Mouse (Mus musculus) left cerebral cortex, adult 8-10 months (tissue): ENCODE measurements around the gene Mpped2. TPM values are rescaled to one million over a fixed set of nuclear protein-coding genes. Genes with fewer than 3 reads are reported as not detected.

ENCODE experiments used
- DNase-seq, 2 experiments: peaks; one replicate each; pipeline ENCODE4 v3.0.0; 2022; ENCODE audit warnings: low spot score in 2 of 2
- total RNA-seq, 4 experiments: library from RNA; stranded (reverse); gene quantifications; 2 replicates each; pipeline ENCODE4 v1.2.4; 2022

Gene Mpped2
- total RNA-seq, 4 experiments from 2014 or later = 33.2 to 42.3 (median 39.0) TPM

DNA sequence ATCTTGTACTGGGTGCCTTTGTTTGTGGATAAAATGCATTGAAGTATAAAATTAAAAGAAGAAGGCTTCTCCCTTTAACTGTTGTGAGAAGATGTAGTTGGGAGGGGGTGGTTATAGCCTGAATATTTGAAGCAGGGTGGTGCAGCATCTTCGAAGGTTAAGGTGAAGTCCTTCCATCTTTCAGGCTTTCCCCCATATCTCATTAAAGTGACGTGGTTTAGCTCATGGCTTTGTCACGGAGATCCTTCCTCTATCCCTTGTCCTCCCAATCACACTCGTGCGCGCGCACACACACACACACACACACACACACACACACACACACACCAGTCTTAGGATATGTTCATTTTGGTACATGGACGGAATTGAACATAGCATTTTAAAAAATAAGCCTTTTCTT is 3.3 kb downstream of the Mpped2 start:
- no peak for DNase-seq

DNA sequence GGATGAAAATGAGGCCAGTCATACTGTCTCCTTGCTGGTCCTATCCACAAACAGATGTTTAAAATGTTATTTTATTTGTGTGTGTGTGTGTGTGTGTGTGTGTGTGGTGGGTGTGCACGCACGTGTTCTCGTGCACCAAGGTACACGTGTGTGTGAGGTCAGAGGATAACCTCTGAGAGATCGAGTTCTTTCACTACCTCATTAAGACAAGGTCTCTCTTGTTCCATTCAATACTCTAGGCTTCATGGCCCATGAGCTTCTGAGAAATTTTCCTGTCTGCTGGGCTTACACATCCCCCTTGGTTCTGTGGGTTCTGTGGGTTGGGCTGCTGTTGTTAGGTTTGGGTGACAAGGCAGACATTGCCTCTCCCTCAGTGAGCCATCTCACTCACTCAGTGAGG is 12.6 kb downstream of the Mpped2 start:
- DNase-seq = no peak

DNA sequence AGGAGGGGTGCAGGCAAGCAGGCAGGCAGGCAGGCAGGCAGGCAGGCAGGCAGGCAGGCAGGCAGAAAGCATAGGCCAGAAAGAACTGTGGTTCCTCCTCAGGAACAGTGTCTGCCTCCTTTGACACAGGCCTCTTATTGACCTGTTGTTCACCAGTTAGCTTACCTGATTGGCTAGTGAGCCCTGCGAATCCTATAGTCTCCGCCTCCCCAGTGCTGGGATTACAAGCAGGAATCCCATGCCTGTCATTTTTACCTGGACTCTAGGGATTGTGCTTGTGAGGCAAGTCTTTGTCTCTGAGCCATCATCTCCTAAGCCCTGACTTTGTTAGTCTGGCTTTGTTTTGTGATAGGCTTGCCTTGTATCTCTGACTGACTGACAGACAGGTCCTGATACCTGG is 14.1 kb downstream of the Mpped2 start:
- no peak for DNase-seq

DNA sequence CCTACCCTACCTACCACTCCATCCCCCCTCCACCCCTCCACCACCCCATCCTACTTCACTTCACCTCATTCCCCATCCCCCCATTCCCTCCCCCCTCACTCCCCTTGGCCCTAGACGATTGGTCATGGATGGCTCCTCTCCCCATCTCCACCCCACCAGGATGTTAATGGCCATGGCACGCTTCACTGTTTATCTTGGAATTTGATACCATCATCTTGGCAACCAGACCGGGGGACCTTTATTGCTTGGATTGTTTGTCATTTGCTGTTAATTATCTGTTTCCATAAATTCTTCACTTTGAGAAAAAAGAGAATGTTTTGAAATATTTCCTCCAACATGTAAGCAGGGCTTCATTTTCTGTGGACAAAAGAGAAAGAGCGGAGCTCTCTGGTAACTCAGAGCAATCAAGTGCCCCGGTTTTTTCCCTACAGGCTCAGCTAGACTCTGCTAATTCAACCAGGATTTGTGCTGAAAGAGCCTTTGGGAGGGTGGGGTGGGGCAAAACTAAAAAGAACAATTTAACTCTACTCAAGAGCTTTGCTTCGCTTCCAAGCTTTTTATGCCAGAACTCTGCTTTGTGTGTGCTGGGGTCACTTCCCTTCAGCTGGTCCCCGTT is 17.9 kb downstream of the Mpped2 start:
- DNase-seq = no peak

DNA sequence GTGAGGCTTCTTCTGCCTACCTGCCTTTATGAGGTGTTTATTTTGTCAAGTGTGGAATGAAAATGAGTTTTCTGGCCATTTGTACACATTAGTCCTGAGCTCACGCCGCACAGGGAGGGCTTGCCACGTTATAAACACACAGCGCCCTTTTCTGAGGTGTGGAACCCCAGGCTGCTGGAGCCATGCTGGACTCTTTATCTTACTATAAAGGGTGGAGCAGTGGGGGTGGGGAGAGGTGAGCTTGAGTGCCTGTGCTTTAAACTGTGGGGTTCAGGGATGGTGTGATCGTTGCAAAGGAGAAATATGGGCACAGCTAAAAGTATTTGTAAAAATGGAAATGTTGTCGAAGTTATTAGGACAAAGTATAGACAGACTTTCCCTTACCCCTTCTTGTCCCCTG is 18.4 kb downstream of the Mpped2 start:
- no peak for DNase-seq

DNA sequence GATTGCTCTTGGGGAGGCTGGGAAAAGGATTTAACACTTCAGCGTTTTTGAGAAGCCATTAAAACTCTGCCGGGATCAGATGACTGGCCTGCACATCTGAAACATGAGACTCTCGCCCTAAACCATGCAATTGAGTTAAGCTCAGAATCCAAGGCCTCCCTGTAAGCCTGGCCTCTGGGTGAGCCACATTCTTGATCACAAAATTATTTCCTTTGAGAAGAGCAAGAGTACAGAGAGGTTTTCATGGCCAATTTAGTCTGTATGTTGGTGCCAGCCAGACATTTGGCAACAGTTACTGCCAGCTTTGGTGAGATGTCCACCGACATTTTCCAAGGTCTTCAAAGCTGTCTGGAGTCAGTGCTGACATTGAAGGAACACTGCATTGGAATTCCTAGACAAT is 20.1 kb downstream of the Mpped2 start:
- no peak for DNase-seq

DNA sequence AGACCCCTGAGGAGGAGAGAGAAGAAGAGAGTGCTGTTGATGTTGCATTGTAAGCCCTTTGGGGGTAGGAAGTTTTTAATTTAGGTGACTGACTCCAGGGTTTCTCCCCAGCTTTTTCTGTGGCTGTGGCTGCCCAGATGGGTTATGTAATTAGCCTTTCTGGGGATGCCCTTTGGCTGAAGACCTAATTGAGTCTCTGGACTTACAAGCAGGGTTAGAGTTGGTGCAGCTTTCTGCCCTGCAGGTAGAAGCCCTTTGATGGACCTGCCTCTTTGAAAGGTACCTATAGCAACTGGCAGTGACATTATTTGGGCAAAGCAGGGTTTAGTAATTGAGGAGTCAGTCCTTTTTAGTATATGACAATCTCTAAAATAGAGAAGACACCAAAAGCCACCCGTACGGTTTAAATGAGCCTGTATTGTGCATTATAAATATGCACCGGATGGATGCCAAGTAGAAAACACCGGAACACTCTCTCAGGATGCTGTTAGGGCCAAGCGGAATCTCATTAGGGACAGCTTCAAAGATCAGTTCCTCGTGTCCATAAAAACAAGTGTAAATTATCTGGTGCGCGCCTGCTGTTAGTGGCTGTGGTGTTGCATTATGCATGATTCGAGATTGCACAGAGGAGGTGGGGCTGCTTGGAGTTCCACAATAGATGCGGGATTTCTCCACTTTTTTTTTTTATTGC is 22.8 kb downstream of the Mpped2 start:
- DNase-seq = peak in 1 of 2 experiments; percentile 18

DNA sequence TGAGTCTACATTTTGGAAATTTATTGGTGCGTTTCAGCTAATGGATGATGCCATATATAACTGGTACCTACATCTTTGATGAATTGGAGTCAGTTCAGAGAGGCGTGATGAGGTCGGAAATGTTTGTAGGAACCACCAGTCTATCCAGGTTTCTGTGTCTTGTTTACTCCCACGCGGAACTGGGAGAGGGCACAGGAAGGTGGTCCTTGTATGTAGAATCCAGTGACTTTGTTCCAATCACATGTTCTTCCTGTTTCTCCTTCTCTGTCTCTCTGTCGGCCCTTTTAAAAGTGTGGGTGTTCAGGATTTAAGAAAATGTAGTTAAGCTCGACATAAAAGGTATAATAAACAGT is 23.3 kb downstream of the Mpped2 start:
- no peak for DNase-seq

DNA sequence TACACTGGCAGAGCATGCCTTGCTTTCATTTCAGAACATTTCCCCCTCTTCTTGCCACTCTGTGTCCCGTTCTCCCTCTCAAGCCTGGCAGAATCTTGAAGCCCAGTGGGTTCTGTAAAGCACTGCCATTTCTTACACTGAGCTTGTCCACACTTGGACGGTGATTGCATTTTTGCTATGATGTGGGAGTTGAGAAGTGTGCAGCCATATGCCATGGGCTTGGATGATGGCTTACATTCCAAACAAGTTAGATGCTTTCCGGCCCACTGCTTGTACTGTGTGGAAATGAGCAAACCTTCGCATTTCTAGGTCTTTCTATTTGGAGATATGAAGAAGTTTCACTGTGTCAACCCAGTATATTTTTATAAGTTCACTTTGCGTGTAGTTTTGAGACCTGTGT is 25.8 kb downstream of the Mpped2 start:
- peak in 1 of 2 experiments; percentile 70 for DNase-seq

DNA sequence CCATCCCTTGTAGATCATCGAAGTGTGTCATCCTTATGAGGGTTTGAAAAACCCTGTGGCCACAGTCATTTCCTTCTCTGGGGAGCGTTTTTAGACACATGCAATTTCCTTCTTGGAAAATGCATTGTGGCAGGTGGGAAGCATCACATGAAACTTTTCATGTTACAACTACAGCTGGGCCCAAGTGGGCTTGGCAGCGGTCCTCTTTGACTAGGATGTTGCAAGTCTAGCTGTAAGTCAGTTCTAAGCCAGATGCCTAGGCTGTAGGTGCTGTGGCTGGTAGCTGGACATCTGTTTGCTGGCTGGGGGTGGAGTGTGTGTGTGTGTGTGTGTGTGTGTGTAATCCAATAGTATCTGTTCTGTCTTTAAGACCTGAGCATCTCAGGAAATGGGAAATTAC is 26.4 kb downstream of the Mpped2 start:
- DNase-seq = peak in 1 of 2 experiments; percentile 50

DNA sequence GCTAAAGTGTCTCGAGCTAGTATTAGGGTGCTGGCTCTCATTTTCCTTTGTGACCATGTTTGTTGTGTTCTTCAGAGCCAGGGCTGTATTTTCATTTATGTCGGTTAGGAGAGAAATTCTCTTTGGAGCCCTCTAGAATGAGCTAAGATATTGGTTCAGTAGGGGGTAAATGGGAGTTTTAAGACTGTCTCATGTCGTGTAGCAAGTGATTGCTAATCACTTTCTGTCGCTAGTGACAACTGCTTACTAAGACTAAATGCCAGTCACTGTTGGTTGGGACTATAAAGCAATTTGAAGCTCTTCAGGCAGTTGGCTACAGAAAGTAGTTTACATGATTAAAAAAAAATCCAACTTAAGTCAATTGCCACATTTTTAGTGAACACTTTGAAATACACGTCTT is 27.6 kb downstream of the Mpped2 start:
- no peak for DNase-seq

DNA sequence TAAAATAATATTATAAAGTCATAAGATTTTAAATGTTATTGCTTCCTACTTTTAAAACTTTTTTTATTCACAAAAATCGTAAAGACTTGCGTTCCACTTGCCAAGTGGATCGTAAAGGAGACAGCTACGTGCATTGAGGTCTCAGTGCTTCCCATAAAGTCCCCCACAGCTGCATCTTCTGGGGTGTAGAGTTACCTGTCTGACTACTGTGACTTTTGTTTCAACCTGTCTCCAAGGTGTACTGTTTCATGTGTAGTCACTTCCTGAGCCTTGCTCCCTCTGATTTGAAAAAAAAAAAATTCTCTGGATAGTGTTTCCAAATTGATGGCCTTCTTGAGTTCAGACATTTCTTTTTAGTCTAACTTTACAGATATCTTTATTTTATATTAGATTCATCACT is 29.0 kb downstream of the Mpped2 start:
- no peak for DNase-seq

DNA sequence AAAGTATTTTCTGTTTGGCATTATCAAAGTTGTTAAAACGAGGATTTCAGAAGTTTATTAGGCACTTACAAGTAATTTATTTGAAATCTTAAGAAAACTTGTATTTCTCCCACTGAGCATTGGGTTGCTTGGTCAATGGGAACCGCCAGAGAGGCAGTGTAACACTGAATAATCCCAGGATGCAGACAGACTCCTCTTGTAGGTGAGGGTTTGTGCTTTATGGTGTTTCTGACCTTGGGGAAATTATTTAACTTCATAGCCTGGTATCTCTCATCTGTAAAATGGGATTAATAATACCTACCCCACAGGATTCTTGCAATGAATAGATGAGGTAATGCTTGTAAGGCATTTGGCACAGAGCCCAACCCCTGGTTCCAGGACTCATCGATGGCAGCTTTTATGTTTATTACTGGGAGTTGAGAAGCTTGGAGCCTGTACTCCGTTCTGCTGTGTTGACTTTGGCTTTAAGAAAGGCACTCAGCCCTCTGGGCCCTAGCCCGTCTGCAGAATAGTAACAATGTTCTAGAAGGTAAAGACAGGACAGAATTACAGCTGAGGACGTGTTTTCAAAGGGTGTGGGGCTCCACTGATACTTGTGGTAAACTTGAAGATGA is 37.0 kb downstream of the Mpped2 start:
- no peak for DNase-seq

DNA sequence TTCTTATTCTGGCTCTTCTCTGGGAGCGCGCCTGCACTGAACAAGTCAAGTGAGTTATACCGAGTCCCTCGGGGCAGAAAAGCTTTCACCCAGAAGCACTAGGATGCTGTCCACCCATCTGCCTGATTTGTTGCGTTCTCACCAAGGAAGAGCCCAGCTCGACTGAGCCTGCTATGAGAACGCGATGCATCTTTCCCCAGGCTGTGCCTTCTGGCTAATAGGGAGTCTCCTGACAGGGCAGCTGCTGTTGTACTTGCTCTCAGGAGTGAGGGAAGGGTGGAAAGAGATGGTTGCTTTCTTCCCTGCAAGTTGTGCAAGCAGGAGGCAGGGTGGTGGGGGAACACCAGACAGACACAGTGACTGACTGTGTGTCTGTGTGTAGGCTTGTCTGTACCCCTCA is 37.5 kb downstream of the Mpped2 start:
- DNase-seq = no peak

DNA sequence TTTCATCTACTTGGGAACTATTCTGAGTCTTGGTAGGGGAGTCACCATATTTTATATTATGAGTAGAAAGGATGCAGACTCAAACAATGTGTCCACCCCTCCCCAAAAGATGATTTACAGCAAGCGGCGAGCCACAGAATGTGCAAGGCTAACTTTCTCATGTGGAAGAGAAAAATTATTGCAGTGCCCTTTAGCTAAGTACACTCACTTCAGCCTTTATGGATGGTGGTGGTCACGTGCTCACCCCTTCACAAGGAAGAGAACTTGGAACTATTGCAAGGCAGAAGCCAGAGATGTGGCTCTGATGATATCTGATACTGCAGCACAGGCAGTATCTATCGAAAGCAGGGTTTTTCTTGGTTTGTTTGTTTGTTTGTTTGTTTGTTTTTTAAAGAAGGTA is 38.4 kb downstream of the Mpped2 start:
- no peak for DNase-seq

DNA sequence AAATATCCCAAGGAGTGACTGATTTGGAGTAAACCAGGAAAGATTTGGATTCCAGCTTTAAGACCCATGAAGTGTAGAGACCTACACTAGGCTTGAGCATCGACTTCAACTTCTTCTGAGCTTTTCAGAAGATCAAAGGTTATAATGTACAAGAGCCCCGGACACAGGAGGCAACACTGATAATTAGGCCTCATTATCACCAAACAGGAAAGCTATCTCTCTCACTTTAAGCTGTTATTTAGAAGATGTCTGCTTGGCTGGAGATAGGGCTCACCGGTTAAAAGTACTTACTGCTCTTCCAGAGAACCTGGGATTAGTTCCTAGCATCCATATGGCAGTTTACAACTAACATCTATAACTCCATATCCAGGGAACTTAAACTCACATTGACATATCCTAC is 39.1 kb downstream of the Mpped2 start:
- no peak for DNase-seq

DNA sequence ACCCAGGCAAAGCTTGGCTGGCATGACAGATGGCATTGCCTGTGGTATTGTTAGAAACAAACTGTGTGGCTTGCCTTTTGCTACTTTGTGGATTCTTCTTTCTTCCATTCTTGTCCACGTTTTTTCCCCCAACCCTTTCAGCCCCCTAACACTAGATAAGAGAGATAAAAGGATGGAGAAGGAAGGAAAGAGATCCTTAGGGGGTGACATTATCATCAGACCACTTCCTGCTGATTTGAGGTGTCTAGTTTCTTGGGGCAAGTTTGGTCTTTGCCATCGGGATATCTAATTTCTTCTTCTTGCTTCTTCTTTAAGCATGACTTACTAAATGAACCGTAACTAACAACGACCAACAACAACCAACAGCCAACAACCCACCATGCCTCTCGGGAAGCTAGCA is 40.3 kb downstream of the Mpped2 start:
- no peak for DNase-seq

DNA sequence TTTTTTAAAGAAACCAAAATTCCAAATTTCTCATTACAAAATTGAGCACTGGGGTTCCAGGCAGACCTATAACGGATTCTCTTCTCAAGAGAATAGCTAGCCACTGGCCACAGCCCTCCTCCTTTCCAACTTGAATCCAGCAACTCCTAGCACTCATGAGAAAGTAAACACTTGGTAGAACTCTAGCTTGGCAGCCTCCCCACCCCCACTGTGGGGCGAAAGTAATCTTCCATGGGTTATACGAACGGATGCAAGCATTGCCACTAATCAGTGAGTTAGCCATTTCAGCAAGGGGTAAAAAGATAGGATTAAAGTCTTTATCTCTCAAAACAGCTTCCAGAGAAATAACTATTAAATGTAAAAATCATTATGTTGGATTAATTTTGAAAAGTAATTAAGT is 40.9 kb downstream of the Mpped2 start:
- DNase-seq = no peak

DNA sequence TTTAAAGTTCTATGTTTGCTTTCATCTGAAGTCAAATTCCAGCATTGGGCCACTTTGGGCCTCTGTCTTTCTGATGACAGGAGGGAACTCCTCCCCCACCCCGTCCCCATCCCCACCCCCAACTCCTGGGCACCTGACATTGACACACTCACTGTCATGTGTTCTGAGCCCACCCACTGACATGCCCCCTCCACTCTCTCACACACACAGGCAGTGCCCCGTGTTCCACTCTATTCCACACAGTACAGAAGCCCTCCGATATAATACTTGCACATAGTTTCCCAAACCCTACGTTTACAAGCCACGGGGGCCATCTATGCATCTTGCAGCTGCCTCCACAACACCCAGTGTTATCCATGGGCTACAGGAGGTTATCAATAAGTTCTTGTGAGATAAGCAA is 42.1 kb downstream of the Mpped2 start:
- DNase-seq = no peak

DNA sequence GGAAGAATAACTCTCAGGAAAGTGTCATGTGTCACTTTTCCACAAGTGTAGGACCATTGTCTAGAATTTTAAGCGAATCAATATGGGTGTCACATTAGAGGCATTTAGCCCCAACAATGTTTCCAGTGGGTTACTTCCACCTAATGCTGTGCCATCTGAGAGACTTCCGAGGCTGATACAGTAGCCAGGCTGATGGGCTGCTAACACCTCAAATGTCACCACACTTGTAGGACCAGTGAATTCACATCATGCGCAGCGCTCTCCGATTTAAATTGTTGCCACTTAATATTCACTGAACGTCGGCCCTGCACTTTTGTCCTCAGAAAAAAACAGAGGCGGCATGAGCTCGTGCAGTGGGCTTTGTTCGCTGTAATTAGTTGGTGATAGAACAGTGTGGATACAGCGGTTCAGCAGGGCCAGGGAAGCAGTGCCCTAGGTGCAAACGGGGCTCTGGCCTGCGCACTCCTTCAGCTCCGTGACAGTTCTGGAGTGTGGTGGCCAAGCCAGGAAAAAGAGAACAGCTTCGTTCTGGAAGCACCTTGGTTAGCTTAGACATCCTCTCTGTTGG is 42.8 kb downstream of the Mpped2 start:
- DNase-seq = no peak

DNA sequence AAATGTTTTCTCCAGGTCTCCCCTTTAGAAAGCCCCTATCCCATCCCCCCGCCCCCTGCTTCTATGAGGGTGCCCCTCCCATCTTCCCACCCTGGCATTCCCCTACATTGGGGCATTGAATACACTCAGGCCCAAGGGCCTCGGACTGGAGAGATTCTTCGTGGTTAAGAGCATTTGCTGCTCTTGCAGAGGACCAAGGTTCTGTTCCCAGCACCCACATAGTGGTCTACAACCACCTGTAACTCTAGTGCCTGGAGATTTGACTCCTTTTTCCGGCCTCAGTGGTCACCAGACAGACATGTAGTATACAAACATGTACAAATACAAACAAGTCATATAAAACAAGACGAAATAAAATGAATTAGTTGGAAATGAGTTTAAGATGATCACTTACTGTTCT is 45.9 kb downstream of the Mpped2 start:
- no peak for DNase-seq

DNA sequence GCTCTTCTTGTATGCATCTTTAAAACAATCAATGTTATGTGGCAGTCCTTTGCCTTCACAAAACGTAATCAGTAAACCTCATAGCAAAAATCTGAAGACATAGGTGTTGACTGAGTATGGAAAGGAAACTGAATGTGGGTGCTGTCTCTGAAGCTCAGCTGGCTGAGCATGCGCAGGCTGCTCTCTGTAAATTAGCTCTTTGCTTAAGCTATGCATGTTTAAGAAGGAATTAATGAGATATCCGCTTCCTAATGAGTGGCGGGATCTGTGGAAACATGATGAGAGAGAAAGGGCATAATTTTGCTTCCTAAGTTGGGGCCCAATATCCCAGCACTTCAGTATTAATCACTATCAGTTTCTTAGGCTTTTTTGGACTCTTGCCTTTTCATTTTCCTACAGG is 51.0 kb downstream of the Mpped2 start:
- no peak for DNase-seq

DNA sequence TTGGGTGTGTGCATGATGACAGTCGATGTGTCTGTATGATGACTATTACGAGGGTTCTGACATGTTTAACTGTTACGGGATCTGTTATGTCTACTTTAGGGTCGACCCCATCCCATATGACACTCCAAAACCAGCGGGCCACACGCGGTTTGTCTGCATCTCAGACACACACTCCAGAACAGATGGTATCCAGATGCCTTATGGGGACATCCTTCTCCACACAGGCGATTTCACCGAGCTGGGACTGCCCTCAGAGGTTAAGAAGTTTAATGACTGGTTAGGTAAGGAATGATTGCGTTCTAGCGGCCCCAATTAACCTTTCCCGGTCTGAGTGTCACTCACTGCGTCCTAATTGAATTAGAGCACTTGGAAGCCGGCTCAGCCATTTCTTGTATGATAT is 51.5 kb downstream of the Mpped2 start:
- no peak for DNase-seq
